Mouse (Mus musculus) R1 (cell line): Measurements from ENCODE around the gene Raet1e.
"Not testable (repeated sequence)": the region's sequence is repeated elsewhere in the genome, so short reads cannot be mapped to it uniquely, and the experiment has no call there.

ENCODE experiments used
- DNase-seq: peaks from one replicate; pipeline ENCODE4 v3.0.0-alpha.2; 2018; ENCODE audit warnings: low read depth, low spot score

Gene Raet1e

DNA sequence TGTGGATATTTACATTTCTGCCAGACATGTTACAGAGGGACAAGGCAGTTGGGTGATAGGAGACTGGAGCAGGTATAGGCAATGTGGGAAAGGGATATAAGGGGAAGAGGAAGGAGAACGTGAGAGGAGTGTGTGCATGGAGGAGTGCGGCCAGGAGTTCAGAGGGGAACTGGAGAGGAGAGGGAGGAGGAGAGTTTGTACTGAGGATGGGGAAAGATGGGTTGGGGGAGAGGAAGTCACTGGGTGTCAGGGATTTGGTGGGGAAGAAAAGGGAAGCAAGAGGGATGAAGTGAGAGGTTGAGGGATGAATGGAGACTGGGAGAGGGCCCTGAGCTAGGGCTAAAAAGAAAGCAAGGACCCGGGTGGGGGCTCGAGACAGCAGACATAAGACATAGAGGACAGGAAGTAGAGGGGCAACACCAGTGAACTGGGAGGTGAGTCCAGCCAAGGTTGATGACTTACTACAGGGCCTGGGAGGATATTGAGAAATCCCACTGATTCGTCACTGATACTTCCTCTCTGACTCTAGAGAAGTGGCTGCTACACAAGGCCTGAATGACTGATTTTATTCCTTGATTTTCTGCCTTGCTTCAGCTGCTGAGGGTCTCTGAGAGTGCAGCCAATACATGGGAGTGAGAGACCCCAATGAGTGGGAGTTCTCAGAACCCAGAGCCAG is 7.1 kb downstream of the Raet1e start:
- DNase-seq, result not testable (repeated sequence)

DNA sequence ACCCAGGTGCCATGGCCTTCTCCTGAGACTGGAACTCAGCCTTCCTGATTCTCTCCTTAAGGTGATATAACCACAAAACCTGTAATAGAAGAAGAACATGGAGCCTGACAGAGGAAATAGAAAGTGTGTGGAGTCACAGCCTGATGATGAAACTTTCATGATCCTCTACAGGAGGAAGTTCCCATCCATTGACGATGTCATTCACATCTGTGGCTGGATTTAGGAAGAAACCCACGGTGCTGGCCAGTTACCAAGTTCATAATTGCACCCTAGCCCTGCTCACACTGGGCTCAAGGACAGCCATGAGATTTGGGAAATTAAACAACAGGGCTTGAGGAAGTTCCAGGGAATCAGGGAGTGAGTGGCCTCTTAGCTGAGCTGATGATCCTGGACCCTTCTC is 7.7 kb downstream of the Raet1e start:
- not testable (repeated sequence) for DNase-seq

DNA sequence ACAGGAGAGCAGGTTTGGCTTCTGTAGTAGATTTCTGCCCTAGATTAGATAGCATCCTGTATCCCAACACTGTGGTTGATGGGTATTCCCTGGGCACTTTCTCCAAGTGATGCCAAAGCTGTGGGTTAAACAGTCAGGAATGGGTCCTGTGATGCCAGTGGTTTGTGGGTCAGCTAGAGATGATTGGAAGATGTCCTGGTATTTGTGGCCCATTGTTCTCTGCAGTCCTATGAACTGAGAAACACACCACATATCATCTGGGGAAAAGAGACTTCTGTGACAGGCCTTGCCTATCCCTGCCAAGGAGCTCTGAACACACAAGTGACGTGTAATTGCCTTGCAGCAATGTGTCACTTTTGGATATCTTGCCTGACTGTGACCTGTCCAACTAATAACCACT is 8.7 kb downstream of the Raet1e start:
- not testable (repeated sequence) for DNase-seq

DNA sequence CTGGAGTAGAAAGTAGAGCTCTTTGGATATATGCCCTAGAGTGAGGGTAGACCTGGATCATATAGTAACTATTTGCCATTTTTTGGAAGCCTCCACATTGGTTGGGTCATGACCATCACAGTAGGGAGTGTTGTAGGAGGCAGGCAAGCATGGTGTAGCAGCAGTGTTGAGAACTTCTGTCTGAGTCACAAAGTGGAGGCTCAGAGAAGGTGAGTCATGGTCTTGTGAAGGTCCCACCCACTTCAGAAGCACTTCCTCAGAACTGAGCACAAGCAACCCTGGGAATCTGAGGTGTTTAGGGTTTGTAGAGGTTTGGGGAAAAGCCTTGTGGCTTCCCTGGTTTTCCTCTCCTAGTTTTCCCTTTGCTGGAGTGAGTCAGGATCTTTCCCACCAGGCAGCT is 10.7 kb downstream of the Raet1e start:
- DNase-seq, result not testable (repeated sequence)

DNA sequence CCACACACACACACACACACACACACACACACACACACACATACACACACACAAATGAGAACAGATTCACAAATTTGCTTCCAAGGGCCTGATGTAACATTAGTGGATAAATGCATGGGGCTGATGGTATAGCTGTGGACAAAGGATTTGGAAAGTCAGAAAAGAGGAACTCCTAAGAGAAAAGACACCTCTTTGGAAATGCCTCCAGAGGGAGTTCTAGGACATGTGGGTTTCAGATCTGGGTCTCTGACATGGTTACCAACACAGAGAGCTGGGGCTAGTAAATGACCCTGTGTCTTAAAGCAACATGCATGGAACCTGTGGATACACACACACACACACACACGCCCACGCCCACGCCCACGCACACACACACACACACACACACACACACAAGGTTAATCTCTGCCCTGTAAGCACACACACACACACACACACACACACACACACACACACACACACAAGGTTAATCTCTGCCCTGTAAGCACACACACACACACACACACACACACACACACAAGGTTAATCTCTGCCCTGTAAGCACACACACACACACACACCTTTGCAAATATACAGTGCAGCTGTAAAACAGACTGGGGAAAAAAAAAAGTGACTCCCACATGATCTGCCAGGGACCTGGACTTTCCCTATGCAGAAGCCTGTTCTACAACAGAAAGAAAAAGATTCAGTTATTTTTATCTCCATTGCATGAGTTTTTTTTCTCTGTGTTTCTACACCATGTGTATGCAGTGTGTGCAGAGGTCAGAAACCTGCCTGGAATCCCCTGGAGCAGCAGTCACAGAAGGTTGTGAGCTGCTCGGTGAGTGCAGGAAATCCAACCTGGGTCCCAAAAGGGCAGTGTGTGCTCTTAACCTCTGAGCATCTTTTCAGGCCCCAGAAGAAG is 14.3 kb downstream of the Raet1e start:
- not testable (repeated sequence) for DNase-seq

DNA sequence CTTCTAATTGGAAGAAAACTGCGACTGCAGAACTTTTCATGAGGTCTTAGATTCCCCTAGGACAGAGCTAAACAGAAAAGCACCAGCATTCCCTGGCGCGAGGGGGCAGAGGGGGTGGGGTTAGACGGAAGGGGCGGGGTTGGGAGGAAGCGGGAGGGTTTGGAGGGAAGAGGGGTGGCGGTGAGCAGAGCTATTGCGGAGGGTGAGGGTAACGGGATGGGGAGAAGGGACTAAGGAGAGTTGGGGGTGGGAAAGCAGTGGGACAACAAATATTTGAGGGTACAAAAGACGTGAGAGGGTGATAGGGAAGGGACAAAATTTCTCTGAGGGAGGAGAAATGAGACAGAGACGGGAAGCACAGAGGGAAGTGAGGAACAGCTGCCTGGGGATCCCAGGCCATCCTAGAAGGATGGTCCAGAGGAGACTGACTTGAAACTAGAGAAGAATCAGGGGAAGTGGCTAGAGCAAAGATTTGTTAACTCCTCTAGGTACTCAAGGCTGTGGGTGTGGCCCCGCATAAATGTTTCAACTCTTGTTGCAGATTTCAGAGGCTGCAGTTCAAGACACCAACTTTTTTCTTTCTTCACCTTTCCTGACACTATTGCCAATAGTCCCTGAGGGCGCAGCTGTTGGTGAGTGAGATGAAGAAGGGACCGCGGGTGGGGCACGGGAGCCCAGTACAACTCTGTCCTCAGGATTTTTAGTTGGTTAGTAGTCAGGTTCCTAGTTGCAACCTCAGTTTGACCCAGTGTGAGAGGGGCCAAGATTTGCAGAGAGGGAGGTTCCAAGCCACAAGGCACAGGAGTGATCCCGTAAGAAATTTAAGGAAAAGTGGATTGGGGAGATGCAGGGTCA is 15.2 kb downstream of the Raet1e start:
- DNase-seq, result not testable (repeated sequence)

DNA sequence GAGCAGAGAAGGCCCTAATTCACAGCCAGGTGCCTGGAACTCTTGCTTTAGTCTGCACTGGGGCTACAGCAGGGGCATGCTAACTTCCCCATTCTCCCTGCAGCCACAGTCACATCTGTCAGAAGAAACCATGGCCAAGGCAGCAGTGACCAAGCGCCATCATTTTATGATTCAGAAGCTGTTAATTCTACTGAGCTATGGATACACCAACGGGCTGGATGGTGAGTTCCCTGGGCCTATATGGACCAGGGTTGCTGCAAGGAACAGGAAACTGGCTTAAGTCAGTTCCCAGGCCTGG is 15.8 kb downstream of the Raet1e start:
- not testable (repeated sequence) for DNase-seq

DNA sequence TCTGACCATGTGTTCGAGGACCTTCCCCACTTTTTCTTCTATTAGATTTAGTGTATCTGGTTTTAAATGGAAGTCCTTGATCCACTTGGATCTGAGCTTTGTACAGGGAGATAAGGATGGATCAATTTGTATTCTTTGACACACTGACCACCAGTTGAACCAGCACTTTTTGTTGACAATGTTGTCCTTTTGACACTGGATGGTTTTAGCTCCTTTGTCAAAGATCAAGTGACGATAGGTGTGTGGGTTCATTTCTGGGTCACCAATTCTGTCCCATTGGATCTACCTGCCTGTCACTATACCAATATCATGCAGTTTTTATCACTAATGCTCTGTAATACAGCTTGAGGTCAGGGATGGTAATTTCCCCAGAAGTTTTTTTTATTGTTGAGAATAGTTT is 18.1 kb downstream of the Raet1e start:
- not testable (repeated sequence) for DNase-seq

DNA sequence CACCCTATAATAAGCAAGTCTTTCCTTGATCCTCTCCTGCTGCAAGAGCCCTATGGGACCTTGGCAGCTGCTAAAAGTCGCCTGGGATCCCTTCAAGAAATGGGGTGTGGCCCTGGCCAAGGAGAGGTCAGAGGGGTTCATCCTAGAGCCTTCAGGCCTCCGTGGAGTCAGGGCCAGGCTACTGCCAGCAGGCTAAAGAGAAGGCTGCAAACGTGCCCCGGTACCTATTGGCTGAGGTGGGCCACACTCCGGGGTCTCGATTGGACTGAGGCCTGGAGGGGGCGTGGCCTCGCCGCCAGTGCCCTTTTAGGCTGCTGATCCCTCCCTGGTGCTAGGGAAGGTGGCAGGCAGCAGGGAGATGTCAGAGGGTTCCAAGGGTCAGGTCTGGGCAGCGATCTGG is 32.7 kb downstream of the Raet1e start:
- peak; percentile 15 for DNase-seq

DNA sequence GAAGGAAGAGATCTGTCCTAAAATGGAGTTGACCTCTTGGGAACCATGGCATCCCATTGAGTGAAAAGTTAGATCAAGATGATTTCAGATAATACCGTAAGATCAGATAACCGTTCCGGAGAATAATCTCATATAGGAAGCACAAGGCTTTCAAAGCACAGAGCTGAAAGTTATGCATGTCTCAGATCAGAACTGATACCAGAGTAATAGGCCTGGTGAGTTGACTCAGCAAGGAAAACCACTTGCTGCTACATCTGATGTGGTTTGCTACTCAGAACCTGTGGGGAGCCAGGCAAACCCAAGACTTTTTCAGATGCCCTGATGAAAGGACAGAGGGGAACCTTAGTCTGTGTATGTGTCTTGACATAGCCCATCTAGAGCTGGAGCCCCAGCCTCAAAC is 43.0 kb downstream of the Raet1e start:
- not testable (repeated sequence) for DNase-seq

DNA sequence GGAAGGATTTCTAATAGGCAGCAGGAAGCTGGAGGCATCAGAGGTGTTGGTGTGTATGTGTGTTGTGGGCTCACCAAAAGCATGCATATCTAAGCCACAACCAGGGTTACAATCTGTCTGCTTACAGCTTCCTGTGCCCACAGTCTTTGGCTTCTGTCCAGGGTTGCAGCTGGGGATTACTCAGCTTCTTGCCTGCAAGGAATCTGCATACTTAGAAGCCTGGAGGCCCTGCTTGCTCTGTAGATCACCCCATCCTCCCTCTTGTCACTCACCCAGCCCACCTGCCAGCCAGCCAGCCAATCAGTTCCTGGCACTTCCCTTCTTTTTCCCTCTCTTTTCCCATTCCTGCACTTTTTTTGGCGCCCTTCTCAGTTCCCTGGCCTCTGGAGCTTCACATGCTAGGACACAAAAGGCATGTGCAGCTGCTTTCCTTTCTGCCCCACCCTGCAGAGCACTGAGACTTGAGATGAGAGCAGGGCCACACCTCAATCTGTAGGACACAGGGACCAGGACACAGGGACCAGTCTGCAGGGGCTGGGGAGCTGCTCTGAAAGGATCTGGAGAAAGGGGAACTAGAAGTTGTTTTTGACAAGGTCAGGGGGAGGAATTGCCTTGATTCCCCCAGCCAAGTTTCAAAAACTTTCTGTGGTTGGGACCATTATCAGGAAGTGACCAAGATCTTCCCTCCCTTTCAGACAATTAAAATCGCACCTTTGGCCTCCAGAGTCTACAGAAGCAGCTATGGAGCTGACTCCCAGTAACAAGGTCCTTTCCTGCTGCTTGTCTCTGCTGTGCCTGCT is 44.6 kb downstream of the Raet1e start:
- not testable (repeated sequence) for DNase-seq

DNA sequence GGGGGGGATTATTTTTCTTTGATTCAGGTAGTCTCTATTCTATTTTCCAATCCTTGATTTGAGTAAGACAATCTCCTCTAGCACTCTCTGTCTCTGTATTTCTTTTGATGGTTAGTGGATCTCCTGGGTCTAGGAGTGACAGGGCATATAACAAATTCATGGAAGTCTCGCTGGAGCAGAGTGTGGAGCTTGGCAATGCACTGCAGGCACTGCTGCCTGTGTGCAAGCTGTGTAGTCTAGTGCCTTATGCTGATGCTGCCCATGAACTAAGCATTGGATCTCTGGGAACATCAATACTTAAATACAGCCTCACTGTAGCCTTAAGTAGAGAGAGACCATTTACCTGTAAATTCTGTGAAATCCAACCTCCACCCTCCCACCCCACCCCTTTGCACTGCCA is 48.1 kb downstream of the Raet1e start:
- not testable (repeated sequence) for DNase-seq

DNA sequence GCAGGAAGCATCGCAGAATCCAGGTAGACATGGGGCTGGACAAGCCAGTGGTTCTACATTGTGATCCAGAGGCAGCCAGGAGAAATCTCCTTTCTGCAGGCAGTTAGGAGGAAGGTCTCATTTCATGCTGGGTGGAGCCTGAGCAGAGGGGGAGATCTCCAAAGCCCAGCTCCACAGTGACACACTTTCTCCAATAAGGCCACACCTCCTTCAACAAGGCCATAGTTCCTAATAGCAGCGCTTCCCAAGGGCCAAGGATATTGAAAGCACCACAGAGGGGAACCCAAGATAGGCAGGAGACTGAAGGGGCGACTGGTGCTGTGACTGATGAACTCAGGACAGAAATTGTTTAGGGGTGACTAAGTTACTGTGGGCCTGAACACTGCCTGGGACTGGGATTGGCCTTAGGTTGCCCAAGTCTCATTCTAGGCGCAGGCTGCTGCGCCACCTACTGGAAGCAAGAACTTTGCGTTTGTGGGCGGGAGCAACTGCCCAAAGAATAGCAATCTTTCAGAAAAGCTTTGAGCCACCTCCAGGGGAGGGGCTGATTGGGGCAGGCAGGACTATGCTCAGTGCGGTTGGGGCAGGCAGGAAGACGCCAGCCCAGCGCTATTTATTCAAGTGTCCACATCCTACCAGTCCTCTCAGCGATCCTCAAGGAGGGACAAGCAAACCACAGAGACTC is 53.8 kb downstream of the Raet1e start:
- DNase-seq, result peak; percentile 91

DNA sequence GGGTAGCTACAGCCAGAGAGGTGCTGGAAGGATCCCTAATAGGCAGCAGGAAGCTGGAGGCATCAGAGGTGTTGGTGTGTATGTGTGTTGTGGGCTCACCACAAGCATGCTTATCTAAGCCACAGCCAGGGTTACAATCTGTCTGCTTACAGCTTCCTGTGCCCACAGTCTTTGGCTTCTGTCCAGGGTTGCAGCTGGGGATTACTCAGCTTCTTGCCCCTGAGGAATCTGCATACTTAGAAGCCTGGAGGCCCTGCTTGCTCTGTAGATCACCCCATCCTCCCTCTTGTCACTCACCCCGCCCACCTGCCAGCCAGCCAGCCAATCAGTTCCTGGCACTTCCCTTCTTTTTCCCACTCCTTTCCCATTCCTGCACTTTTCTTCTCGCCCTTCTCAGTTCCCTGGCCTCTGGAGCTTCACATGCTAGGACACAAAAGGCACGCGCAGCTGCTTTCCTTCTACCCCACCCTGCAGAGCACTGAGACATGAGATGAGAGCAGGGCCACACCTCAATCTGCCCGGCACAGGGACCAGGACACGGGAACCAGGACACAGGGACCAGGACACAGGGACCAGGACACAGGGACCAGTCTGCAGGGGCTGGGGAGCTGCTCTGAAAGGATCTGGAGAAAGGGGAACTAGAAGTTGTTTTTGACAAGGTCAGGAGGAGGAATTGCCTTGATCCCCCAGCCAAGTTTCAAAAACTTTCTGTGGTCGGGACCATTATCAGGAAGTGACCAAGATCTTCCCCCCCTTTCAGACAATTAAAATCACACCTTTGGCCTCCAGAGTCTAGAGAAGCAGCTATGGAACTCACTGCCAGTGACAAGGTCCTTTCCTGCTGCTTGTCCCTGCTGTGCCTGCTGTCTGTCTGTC is 65.3 kb downstream of the Raet1e start:
- DNase-seq, result not testable (repeated sequence)

DNA sequence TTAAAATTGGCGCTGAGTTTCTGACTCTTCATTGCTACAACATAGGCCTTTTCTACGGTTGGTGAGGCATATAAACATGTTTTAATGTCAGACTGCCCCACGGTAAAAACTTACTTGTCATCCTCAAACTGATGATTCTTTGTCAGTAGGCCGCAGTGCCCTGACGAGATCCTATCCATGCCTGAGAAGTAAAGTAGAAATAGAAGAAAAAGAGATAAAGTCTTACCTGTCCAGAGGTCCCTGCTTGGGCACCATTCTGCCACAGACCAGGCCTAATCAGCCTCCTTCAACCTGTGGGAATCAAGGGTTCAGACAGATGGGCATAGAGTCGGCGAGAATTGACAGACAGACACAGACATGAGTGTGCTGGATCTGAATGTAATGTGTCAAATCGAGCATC is 106.7 kb downstream of the Raet1e start:
- no peak for DNase-seq

DNA sequence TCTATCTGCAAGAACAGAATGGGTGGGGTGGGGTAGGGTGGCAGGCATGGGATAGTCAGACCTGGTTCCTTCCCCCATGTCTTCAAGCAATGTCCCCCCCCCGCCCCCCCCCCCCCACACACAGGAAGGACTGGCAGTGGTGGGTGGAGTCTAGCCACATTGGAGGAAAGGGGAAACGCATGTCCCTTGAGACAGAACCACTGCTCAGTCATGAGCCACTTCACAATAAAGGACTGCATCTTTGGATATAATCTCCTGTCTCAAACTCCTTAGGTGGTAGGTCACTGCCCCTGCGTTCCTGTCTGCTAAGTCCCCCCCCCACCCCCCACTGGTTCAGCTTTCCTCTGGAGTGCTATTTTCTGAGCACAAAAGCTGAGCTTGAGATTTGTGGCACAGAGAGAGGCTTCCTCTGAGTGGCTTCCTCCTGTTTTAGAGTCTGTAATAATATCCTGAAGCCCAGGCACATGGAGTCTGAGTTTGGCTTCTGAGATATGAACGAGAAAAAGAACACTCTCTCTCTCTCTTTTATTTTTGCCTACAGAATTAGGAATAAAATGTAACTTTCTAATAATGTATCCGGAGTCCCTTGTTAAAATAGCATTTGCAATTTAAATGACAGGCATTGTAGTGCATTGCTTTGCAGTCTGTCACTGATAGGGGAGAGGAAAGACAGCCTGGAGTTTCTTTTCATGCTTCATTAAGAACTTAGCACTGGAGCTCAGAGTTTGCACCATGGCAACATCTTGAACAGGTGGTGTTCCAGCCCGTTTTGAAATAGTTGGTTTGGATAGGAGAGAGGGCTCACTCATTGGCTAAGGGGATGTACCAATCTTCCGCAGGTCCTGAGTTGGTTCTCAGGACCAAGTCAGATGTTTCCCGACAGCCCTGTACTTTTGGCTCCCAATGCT is 112.8 kb downstream of the Raet1e start:
- DNase-seq, result not testable (repeated sequence)

DNA sequence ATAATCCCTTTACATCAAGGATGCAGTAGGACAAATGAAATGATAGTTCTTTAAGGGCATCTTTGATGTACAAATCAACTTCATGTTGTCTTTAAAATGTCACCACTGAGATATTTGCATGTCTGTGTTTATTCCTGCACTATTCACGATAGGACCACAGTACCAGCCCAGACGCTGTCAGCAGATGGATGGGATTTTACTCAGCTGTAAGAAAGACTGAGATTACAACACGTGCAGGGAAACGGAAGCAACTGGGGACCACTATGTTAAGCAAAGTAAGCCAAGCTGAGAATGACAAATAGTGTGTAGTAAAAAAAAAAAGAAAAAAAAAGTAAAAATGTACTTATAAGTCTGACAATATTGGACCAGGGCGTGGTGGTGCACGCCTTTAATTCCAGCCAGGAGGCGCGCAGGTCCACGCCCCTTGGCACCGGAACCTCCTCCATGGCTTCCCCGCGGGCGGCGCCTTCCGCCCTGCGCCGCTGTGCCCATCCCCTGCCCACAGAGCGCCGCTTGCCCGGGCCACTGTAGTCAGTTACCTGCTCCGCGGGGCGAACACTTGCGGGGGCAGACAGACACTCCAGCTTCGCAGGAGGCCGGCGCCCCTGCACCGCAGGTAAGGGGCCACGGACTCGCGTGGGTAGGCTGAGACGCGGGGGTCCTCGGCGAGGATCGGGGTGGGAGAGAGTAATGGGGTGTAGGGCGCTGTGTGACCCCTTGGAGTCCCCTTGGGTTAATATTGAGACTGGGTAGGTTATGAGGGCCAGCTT is 114.7 kb downstream of the Raet1e start:
- DNase-seq, result not testable (repeated sequence)
